Mouse (Mus musculus) olfactory bulb, adult 2 months (tissue): Measurements from ENCODE around the gene Olfr418.

Experiments used
- CTCF ChIP-seq: fragments of 200-500 bp; IDR thresholded peaks from 2 replicates; pipeline ENCODE4 v1.5.1; 2012; ENCODE audit warnings: low read depth, mild to moderate bottlenecking, low read length, moderate library complexity; ENCODE audit not compliant: insufficient read depth
- POLR2A ChIP-seq: fragments of 200-500 bp; IDR thresholded peaks from 2 replicates; pipeline ENCODE4 v1.6.1; 2012; ENCODE audit warnings: mild to moderate bottlenecking, low read depth, low read length, moderate library complexity; ENCODE audit not compliant: insufficient read depth

GRCm38 (mm10) chr1:173227081-173227480, 38.7 kb upstream of the Olfr418 start, which contains the start of gene Fcer1a:
- TF ChIP-seq POLR2A: no peak
- TF ChIP-seq CTCF: no peak
